Mouse (Mus musculus) frontal cortex, adult 2 months (tissue): ENCODE data around the gene Defb33. TPM values are rescaled to one million over a fixed set of nuclear protein-coding genes. Genes with fewer than 3 reads are reported as not detected.
A peak's percentile ranks its signal among the peaks of the same experiment; 100 is the strongest.

Experiments
- DNase-seq, 2 experiments: peaks; one replicate each; pipeline ENCODE4 v3.0.0; 2022; ENCODE audit warnings: low spot score in 1 of 2; ENCODE audit errors: extremely low spot score in 1 of 2
- polyA plus RNA-seq: library from polyadenylated mRNA; depleted of rRNA; stranded (reverse); fragments of >200 nt; gene quantifications from 2 replicates; pipeline ENCODE4 v1.2.3, GENCODE M21; 2012; rRNA removed

The Defb33 gene
- polyA plus RNA-seq = not detected in 2 replicates

DNA sequence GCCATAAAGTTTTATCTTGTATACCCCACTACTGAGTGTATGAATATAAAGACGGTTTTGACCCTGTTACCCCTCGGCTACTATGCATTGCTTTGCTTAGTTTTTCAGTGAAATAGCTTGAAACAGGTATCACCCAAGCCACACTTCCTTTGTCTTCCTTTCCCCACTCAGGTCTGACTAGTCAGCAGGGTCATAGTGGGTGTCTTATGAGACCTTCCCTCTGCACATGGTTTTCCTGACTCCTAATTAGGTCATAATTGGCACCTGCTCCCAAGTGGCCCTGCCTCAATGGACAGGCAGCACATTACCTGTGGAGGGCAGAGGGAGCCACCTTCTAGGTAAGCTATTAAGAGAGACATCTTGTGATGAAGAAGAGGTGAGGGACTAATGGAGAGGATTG lies at the start of gene Defb33:
TSS of gene Defb33 (plus strand) at position 301 of the 400 bp plus-strand sequence.
- no peak for DNase-seq

DNA sequence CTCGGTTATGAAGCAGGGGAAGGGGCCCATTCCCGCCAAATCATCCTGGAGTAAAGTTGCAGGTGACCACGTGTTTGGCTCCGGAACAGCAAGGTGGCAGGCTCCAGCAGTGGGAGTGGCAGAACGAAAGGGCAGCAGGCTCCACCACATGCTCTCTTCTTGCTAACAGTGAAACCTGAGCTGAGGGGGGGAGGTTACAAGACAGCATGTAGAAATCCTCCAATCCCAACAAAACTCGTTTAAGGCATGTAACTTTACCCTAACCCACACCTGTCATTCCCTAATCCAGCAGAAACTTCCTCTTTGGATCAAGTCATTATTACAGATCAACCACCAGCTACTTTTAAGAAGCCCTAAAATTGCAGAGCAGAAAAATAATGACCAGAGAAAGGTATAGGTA lies 17.9 kb upstream of the Defb33 start:
- DNase-seq = no peak

DNA sequence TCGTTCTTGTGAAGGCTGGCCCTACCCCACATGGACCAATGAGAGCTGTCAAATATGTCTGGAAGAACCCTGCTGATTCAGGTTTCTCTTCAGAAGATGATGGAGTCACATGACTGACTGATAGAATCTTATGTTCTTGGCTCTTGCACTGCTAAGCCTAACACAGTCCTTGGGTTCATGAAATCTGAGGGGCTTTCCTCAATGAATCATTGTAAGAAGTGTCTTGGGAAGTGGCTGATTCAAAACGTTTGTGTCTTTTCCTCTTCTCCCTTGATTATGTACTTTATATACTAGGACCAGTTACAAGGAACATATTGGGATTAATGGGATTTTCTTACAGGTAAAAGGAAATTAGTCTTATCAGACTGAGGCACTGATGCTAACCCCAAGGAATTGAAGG lies 10.1 kb downstream of the Defb33 start, which contains the start of gene Gm15056:
TSS of gene Gm15056 (minus strand) at position 101 of the 400 bp plus-strand sequence.
- DNase-seq = no peak

DNA sequence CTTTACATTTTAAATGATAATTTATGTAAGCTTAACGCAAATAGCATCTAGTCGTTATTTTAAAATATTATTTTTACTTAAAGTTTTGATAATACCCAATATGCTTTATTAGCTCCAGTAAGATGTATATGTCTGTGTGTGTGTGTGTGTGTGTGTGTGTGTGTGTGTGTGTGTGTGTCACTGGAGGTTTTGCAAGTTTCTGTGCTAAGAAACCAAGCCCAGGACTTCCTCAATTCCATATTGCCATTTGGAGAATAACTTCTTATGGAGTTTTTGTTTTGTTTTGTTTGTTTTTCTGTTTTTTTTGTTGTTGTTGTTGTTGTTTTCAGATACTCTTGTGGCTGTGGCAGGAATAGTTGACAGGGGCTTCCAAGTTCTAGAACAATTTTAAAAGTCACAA lies 14.7 kb downstream of the Defb33 start:
- no peak for DNase-seq

DNA sequence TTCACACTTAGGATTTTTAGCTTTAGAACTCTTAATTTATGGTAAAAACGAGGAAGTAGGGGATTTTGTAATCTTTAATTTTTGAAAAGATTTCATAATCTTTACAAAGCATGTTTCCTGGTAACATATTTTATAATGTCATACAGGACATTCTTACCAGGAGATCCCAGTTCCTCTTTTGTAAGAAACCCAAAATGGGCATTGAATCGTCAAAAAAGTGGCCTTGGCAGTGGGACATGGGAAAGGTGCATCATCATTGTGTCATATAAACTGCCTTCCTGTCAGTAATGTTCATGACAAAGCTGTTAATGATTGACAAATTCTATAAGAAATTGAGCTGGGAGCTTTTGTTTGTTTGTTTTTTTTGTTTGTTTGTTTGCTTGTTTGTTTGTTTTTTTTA lies 15.8 kb downstream of the Defb33 start:
- no peak for DNase-seq

DNA sequence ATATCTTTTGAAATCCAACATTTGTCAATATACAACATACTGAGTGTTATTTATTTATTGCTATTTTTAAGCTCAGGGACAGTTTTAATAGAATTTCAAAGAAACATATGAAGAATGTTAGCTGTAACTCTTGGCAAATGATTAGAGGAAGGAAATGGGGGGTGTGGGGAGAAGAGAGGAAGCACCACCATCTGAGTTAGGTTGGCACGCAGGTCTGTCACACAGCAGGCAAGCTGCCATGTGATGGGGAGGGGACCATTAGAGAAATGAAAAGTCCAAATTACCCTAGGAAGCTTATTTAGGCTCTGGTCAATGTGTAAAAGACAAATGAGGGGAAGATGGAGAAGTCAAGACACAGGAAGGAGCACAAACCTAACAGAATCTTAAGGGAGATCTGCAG lies 19.8 kb downstream of the Defb33 start:
- no peak for DNase-seq

GRCm38 (mm10) chr8:20921971-20922370 lies 29.5 kb downstream of the Defb33 start, which contains the start of gene Gm6040:
Gm6040 (minus strand) TSS chr8:20922071.
- DNase-seq = peak in 1 of 2 experiments; percentile 2

DNA sequence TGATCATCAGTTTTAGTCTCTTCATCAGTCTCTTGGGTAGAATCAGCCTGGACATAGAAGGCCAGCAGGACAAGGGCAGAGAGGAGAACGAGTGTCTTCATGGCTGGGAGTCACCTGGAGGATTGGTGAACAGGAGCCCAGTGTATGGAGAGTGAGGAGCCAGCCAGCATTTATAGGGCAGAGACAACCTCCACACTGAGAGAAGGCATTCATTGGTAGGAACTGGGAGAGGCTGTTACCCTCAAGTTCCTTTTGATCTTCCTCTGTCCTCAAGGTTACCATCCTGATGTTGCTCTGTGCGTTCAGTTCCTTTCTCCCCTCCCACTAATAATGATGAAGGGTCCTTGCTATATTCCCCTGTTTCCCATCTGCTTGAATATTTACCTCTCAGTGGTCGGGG lies 52.1 kb downstream of the Defb33 start, which contains the start of gene AY761185:
TSS of gene AY761185 (minus strand) at position 101 of the 400 bp plus-strand sequence.
- no peak for DNase-seq

Other genes starting within 250 kb of the Defb33 start
- not detected in 2 replicates for gene Gm15056, start 10.0 kb downstream of the Defb33 start, polyA plus RNA-seq
- not detected in 2 replicates for gene Gm6040, start 29.4 kb downstream of the Defb33 start, polyA plus RNA-seq
- not detected in 2 replicates for gene AY761185, start 52.0 kb downstream of the Defb33 start, polyA plus RNA-seq
- gene Defa21, start 132.9 kb downstream of the Defb33 start, polyA plus RNA-seq = not detected in 2 replicates
- not detected in 2 replicates for gene Defa23, start 162.4 kb downstream of the Defb33 start, polyA plus RNA-seq
- not detected in 2 replicates for gene Defa35, start 172.4 kb downstream of the Defb33 start, polyA plus RNA-seq
- gene Defa25, start 191.8 kb downstream of the Defb33 start, polyA plus RNA-seq = not detected in 2 replicates
- gene Gm14851, start 203.4 kb downstream of the Defb33 start, polyA plus RNA-seq = not detected in 2 replicates
- not detected in 2 replicates for gene Defa30, start 242.0 kb downstream of the Defb33 start, polyA plus RNA-seq